Mouse (Mus musculus) MEL (cell line): ENCODE data around the gene Cys1.

ENCODE experiments used
- CTCF ChIP-seq, 3 experiments: IDR thresholded peaks in 2 of 3; conservative IDR thresholded peaks in 1 of 3; 2 replicates each; pipeline ENCODE4 v1.5.1; 2011 to 2012; ENCODE audit warnings: low read length in 3 of 3, low read depth in 2 of 3, mild to moderate bottlenecking in 2 of 3, improper control_type of control experiment in 1 of 3, inconsistent platforms in 1 of 3, mixed read lengths in 1 of 3, moderate library complexity in 1 of 3; ENCODE audit not compliant: control insufficient read depth in 1 of 3, insufficient read depth in 1 of 3, poor library complexity in 1 of 3, severe bottlenecking in 1 of 3
- EP300 ChIP-seq, 2 experiments: IDR thresholded peaks; 2 replicates each; pipeline ENCODE4 v1.6.1; 2011; ENCODE audit warnings: improper control_type of control experiment in 2 of 2, low read length in 2 of 2, low read depth in 1 of 2, mild to moderate bottlenecking in 1 of 2
- MYB ChIP-seq: IDR thresholded peaks from 2 replicates; pipeline ENCODE4 v1.6.1; 2011; ENCODE audit warnings: mild to moderate bottlenecking, low read depth, low read length, improper control_type of control experiment
- MYC ChIP-seq: IDR thresholded peaks from 2 replicates; pipeline ENCODE4 v1.6.1; 2011; ENCODE audit warnings: low read depth, mild to moderate bottlenecking, low read length, improper control_type of control experiment, moderate library complexity
- POLR2A ChIP-seq, 2 experiments: IDR thresholded peaks; 2 replicates each; pipeline ENCODE4 v1.6.1; 2011 to 2012; ENCODE audit warnings: low read length in 2 of 2, mild to moderate bottlenecking in 2 of 2, control low read depth in 1 of 2, improper control_type of control experiment in 1 of 2, low read depth in 1 of 2, moderate library complexity in 1 of 2; ENCODE audit not compliant: control insufficient read depth in 1 of 2, insufficient read depth in 1 of 2, poor library complexity in 1 of 2
- RCOR1 ChIP-seq: IDR thresholded peaks from 2 replicates; pipeline ENCODE4 v1.6.1; 2012; ENCODE audit warnings: low read depth, mild to moderate bottlenecking, inconsistent platforms, low read length, improper control_type of control experiment
- ZNF384 ChIP-seq: IDR thresholded peaks from 2 replicates; pipeline ENCODE4 v1.6.1; 2012; ENCODE audit warnings: low read depth, mild to moderate bottlenecking, inconsistent platforms, low read length, improper control_type of control experiment

- TF ChIP-seq ZNF384: no peak
- TF ChIP-seq CTCF (IDR thresholded peaks at IDR 0.05 in 2 of 3, conservative IDR thresholded peaks at IDR 0.05 in 1 of 3; ENCODE audit: control insufficient read depth in 1 of 3, insufficient read depth in 1 of 3, low read depth in 2 of 3, low read length in 3 of 3, poor library complexity in 1 of 3, severe bottlenecking in 1 of 3): no peak
- no peak for TF ChIP-seq POLR2A (IDR thresholded peaks at IDR 0.05; ENCODE audit: control insufficient read depth in 1 of 2, insufficient read depth in 1 of 2, low read depth in 1 of 2, low read length in 2 of 2, poor library complexity in 1 of 2)
- no peak for TF ChIP-seq EP300 (IDR thresholded peaks at IDR 0.05; ENCODE audit: low read depth in 1 of 2, low read length in 2 of 2)
- no peak for TF ChIP-seq MYC
- no peak for TF ChIP-seq MYB
- TF ChIP-seq RCOR1: no peak
Measured at GRCm38 (mm10) chr12:24698514-24698913, 16.9 kb upstream of the Cys1 start.
